In genomic region chr3:11094138-11094537, GRCm38 (mm10) we compare ENCODE assay signal across 11 mouse cellular contexts.
DNase-seq lines count a peak whose midpoint lies in the region.
"Had no signal": no experiment of that assay in that cellular context is flagged by ENCODE, and none has a peak within 500 bp of the region (broad histone marks: within the 10 kb centered on the region; RNA-seq: fewer than 3 reads in every experiment).

No protein-coding gene starts in this region.

- intact Hi-C loops in left cerebral cortex, postnatal 36 days (cut with DNase I), result no loop called here

- DNase-seq in layer of hippocampus, adult 11-12 months (ENCODE audit: low spot score), result peak; percentile 4
- no peak for DNase-seq in layer of hippocampus, adult 9-11 months
- peak; percentile 6 for DNase-seq in retina, embryonic 14.5 days (ENCODE audit: low spot score)
- DNase-seq in retina, postnatal 1 day, result no peak
- peak; percentile 11 for DNase-seq in Muller cell, postnatal 12 days (ENCODE audit: inconsistent ontology term)
- DNase-seq in left cerebral cortex, postnatal 36 days (ENCODE audit: low spot score in 2 of 2), result peak; percentile 7 to 10
- no peak for DNase-seq in cerebellum, adult 11-12 months
- DNase-seq: adrenal gland, postnatal 14 days; cerebellum, postnatal 25 days; heart, adult 11 months; thymus, postnatal 25 days had no signal

Comparison
In these comparisons a context has a peak if more than half of its experiments do, and no peak if none do; other contexts are left out.
1. DNase-seq: peak in layer of hippocampus, adult 11-12 months (single experiment), retina, embryonic 14.5 days (single experiment), Muller cell, postnatal 12 days (single experiment) and left cerebral cortex, postnatal 36 days (2 of 2); none in layer of hippocampus, adult 9-11 months (single experiment), retina, postnatal 1 day (single experiment) and cerebellum, adult 11-12 months (single experiment).